Mouse (Mus musculus) liver, adult 2 months (tissue): Measurements from ENCODE around the gene Fbn1.

ENCODE experiments used
- CTCF ChIP-seq: fragments of 200-500 bp; IDR thresholded peaks from 2 replicates; pipeline ENCODE4 v1.5.1; 2011; ENCODE audit warnings: low read depth, low read length, control low read depth
- POLR2A ChIP-seq: fragments of 200-500 bp; IDR thresholded peaks from 2 replicates; pipeline ENCODE4 v1.6.1; 2011; ENCODE audit warnings: low read length, control low read depth; ENCODE audit not compliant: insufficient read depth; ENCODE audit errors: extremely low read depth

- TF ChIP-seq CTCF, result no peak
- TF ChIP-seq POLR2A, result no peak
Measured at GRCm38 (mm10) chr2:125541451-125541850, 33.7 kb upstream of the Fbn1 start.
